Mouse (Mus musculus): ENCODE results near the gene Pfkm. TPM values are rescaled to one million over a fixed set of nuclear protein-coding genes. Genes with fewer than 3 reads are reported as not detected.

Pfkm gene
- total and polyA plus RNA-seq, 3 experiments: 23.5 to 37.9 (median 29.6) TPM

GRCm38 (mm10) chr15:98142515-98142914 lies 50.1 kb downstream of the Pfkm start:
- H3K36me3 ChIP-seq (replicated peaks in 1 of 2; ENCODE audit: control insufficient read depth in 1 of 2, insufficient read depth in 1 of 2, low read length in 1 of 2): peaks cover 32 to 50% of the 10 kb centered on the region in 2 experiments
- no peaks in the 10 kb centered on the region for H3K9me3 ChIP-seq (replicated peaks; ENCODE audit: low read length)
- H3K4me3 ChIP-seq (replicated peaks in 1 of 3; ENCODE audit: low read depth in 2 of 3, low read length in 2 of 3, poor library complexity in 1 of 3): no peak overlapping the region
- H3K4me1 ChIP-seq (ENCODE audit: control insufficient read depth in 1 of 2, insufficient read depth in 2 of 2): peaks cover 0 to 17% of the 10 kb centered on the region in 2 experiments; a peak in 2 of 4 replicates
- no peak overlapping the region for H3K9ac ChIP-seq (ENCODE audit: insufficient read depth, low read depth)
- H3K27ac ChIP-seq (ENCODE audit: insufficient read depth, low read depth): no peak overlapping the region
- H3K4me2 ChIP-seq (ENCODE audit: insufficient read depth, low read depth, poor library complexity, severe bottlenecking): no peak overlapping the region
- dilution Hi-C loops (cut with MboI; ENCODE audit: extremely low pct_ligation_motif_present, extremely low pct_unique_long_range_greater_than_20kb, low sequenced_read_pairs): no loop called here
- in situ Hi-C loops (cut with MboI; ENCODE audit: low pct_ligation_motif_present, low pct_unique_long_range_greater_than_20kb, low sequenced_read_pairs): no loop called here
- H3K27me3 ChIP-seq (replicated peaks): no peaks in the 10 kb centered on the region
- H3K79me2 ChIP-seq (replicated peaks; ENCODE audit: control insufficient read depth, extremely low read depth, insufficient read depth, poor library complexity, severe bottlenecking): peaks cover 17% of the 10 kb centered on the region
- no peak for DNase-seq (ENCODE audit: extremely low read depth)
- TF ChIP-seq RAD21 (IDR thresholded peaks at IDR 0.05; ENCODE audit: low read depth, low read length) (no peak), ZKSCAN1 (IDR thresholded peaks at IDR 0.05; ENCODE audit: borderline replicate concordance, low read depth, low read length) (no peak), ETS1 (conservative IDR thresholded peaks at IDR 0.05; ENCODE audit: low read depth, low read length) (no peak), CHD1 (IDR thresholded peaks at IDR 0.05; ENCODE audit: low read depth, low read length) (no peak), SIN3A (IDR thresholded peaks at IDR 0.05; ENCODE audit: low read length) (no peak), PAX5 (IDR thresholded peaks at IDR 0.05; ENCODE audit: low read length) (no peak), E2F4 (IDR thresholded peaks at IDR 0.05; ENCODE audit: insufficient replicate concordance, low read depth, low read length) (no peak), POLR2AphosphoS2 (IDR thresholded peaks at IDR 0.05; ENCODE audit: low read depth, low read length) (no peak), SMC3 (IDR thresholded peaks at IDR 0.05; ENCODE audit: low read depth, low read length) (no peak), CTCF (conservative IDR thresholded peaks at IDR 0.05 in 1 of 2, IDR thresholded peaks at IDR 0.05 in 1 of 2; ENCODE audit: low read depth in 2 of 2, low read length in 2 of 2) (no peak), MEF2A (IDR thresholded peaks at IDR 0.05; ENCODE audit: borderline replicate concordance, low read depth, low read length) (no peak), EP300 (IDR thresholded peaks at IDR 0.05; ENCODE audit: low read length) (no peak), RCOR1 (conservative IDR thresholded peaks at IDR 0.05; ENCODE audit: low read depth, low read length) (no peak), BHLHE40 (IDR thresholded peaks at IDR 0.05; ENCODE audit: low read depth, low read length) (no peak), ELF1 (IDR thresholded peaks at IDR 0.05; ENCODE audit: low read depth, low read length) (no peak)

GRCm38 (mm10) chr15:98144861-98145507 lies 52.6 kb downstream of the Pfkm start:
- Histone ChIP-seq H3K79me2 (replicated peaks; ENCODE audit: control insufficient read depth, extremely low read depth, insufficient read depth, poor library complexity, severe bottlenecking) (peaks cover 17% of the 10 kb centered on the region), H3K4me3 (replicated peaks in 1 of 3; ENCODE audit: low read depth in 2 of 3, low read length in 2 of 3, poor library complexity in 1 of 3) (peak overlapping the region; percentile 61 to 87 (median 85)), H3K27me3 (replicated peaks) (peaks cover 1% of the 10 kb centered on the region), H3K9me3 (replicated peaks; ENCODE audit: low read length) (peaks cover 7% of the 10 kb centered on the region), H3K9ac (ENCODE audit: insufficient read depth, low read depth) (peak overlapping the region; percentile 57), H3K4me2 (ENCODE audit: insufficient read depth, low read depth, poor library complexity, severe bottlenecking) (peak overlapping the region; percentile 99), H3K36me3 (replicated peaks in 1 of 2; ENCODE audit: control insufficient read depth in 1 of 2, insufficient read depth in 1 of 2, low read length in 1 of 2) (peaks cover 20 to 28% of the 10 kb centered on the region in 2 experiments), H3K27ac (ENCODE audit: insufficient read depth, low read depth) (no peak overlapping the region), H3K4me1 (ENCODE audit: control insufficient read depth in 1 of 2, insufficient read depth in 2 of 2) (peaks cover 0 to 14% of the 10 kb centered on the region in 2 experiments; a peak in 2 of 4 replicates)
- dilution Hi-C loops (cut with MboI; ENCODE audit: extremely low pct_ligation_motif_present, extremely low pct_unique_long_range_greater_than_20kb, low sequenced_read_pairs) (no loop called here), in situ Hi-C loops (cut with MboI; ENCODE audit: low pct_ligation_motif_present, low pct_unique_long_range_greater_than_20kb, low sequenced_read_pairs) (no loop called here)
- no peak for DNase-seq (ENCODE audit: extremely low read depth)
- TF ChIP-seq NRF1 (IDR thresholded peaks at IDR 0.05; ENCODE audit: low read depth, low read length) (no peak), RAD21 (IDR thresholded peaks at IDR 0.05; ENCODE audit: low read depth, low read length) (no peak), JUN (IDR thresholded peaks at IDR 0.05; ENCODE audit: insufficient read depth, low read depth, low read length) (no peak), ZKSCAN1 (IDR thresholded peaks at IDR 0.05; ENCODE audit: borderline replicate concordance, low read depth, low read length) (no peak), CHD1 (IDR thresholded peaks at IDR 0.05; ENCODE audit: low read depth, low read length) (no peak), ZC3H11A (IDR thresholded peaks at IDR 0.05; ENCODE audit: low read depth, low read length) (no peak), CTCF (conservative IDR thresholded peaks at IDR 0.05 in 1 of 2, IDR thresholded peaks at IDR 0.05 in 1 of 2; ENCODE audit: low read depth in 2 of 2, low read length in 2 of 2) (no peak), ZNF384 (IDR thresholded peaks at IDR 0.05; ENCODE audit: low read depth, low read length) (no peak), MAFK (IDR thresholded peaks at IDR 0.05; ENCODE audit: insufficient replicate concordance, low read length) (no peak)

Data from CH12.LX (cell line).